Mouse (Mus musculus) gastrocnemius, postnatal 10 days (tissue): Measurements from ENCODE around the gene Hcn2. TPM values are rescaled to one million over a fixed set of nuclear protein-coding genes. Genes with fewer than 3 reads are reported as not detected.
"Not testable (repeated sequence)": the region's sequence is repeated elsewhere in the genome, so short reads cannot be mapped to it uniquely, and the experiment has no call there.

Experiments
- DNase-seq: peaks from one replicate; pipeline ENCODE4 v3.0.0; 2021; ENCODE audit warnings: mixed read lengths
- total RNA-seq, 2 experiments: library from RNA; stranded (reverse); gene quantifications; 2 replicates each; pipeline ENCODE4 v1.2.3; 2021

Hcn2 gene
- total RNA-seq, 2 experiments from 2014 or later = 0.86 to 0.96 TPM

DNA sequence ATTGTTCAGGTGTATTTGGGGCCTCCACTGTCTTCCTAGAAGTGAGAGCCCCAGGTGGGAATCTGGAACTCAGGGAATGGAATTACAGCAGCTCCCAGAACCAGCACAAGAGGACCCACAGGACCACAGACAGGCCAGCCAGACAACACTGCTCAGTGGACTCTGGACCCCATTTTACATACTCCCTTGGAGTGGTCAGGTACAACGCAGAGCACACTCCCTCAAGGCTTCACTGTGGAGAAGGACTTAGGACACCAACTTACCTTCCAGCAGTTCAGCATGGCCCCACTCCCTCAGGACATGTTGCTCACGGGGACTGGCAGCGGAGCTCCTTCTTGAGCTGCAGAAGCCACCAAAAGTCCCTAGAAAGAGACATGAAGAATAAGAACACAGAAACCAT, 29.0 kb downstream of the Hcn2 start:
- no peak for DNase-seq

DNA sequence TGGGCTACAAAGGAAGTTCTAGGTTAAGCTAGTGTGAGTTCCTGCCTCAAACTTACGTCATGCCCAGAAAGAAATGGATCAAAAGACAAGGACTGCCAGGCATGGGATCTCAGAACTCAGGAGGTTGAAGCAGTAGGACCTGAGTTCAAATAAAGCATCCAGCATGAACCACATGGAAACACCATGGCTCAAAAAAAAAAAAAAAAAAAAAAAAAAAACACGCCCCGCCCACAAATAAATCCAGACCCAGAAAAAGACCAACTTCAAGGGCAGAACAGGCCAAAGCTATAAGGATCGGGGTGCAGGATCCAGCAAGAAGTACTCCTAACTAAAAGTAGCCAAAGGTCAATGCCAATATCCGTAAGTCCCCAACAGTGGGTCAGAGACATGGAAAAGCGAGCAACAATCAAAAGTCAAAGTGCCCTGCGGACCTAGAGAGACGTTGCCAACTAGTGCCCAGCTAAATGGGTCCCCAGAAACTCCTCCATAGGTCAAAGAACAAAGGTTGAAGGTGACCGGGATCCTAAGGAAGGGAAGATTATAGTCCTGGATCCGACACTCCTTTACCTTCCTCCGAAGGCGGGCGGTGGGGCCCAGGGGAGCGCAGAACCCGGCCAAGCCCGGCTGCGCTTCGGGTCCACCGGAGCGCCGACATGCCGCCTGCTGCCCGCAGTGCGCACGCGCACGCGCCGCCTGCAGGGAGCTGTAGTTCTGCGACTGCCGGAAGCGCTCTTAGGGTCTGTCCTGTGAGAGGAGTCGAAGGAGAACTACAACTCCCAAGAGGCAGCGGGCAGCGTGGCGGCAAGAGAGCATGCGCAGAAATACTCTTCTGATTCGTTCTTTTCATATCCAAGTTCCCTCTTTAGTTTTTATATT, 29.7 kb downstream of the Hcn2 start, which contains the start of gene Polrmt:
Gene Polrmt, minus strand, starts transcription at position 684 of the 876 bp plus-strand sequence.
- peak; percentile 92 for DNase-seq

DNA sequence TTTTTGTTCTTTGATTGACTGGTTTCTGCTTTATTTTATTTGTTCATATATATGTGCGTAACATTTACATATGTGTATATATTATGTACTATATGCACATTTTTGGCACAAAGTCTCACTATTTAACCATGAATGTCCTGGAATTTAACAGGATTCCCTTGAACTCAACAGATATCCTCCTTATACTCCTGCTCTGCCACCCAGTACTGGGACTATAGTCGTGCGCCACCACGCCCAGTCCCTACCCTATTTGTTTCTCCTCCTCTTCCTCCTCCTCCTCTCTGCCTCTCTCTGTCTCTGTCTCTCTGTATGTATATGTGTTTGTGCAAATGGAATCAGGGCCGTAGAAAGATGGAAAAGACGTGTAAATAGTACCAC, 30.3 kb downstream of the Hcn2 start:
- DNase-seq = no peak

DNA sequence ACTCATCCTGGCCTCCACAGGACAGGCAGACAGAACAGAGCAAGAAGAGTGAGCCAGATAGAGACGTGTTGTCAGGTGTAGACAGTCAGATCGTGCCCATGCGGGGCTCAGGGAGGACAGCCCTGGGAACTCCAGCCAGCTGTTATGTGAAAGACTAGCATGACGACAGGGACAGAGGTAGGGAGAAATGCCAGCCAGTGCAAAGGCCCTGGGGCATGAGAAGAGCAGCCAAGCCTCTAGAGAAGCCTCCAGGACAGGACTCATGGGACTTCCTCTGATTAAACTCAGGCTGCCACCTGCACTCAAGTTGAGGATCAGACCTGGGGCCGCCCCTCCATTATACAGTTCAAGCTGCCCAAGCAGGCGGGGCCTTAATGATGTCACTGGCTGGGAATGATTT, 32.1 kb downstream of the Hcn2 start:
- no peak for DNase-seq

DNA sequence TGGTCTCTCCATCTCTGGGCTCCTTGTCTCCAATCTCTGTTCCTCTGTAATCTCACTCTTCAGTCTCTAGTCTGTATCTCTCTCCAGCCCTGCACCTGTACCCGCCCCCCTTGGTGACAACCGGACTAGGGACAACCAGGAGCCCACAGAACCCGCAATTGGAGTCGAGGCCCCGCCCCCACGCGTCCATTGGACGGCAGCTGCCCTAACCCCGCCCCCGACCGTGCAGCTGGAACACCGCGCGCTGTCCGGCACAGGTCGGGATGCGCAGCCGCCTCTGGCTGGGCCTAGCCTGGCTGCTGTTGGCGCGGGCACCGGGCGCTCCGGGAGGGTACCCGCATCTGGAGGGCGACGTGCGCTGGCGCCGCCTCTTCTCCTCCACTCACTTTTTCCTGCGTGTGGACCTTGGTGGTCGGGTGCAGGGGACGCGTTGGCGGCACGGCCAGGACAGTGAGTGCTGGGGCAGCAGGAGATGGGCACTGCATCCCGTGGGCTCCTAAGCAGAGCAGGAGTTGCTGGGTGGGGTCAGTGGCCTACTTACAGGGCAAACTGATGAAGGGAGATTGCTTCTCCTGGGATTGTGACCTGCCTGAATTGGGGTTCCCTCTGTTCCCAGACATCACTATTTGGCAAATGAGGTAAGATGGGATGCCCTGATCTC, 38.6 kb downstream of the Hcn2 start, which contains the start of gene Fgf22:
Gene Fgf22, plus strand, starts transcription at position 221 of the 661 bp plus-strand sequence.
- peak; percentile 77 for DNase-seq

DNA sequence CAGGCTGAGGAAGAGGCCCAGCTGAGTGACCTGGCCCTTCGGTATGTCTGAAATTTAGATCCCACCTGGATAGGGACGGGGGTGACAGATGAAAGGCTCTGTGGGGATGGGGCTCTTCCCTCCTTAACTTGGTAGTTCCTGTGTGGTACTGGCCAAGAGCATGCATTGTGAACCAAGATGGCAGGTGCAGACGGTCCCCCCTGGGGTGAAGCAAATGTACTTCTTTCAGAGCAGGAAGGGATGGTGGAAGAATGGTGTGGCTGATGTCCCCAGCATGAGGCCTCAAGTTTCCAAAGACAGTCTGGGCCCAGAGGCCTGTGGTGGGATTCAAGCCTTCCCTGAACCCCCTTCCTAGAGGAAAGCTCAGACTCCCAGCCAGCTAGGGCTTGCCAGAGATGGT, 39.4 kb downstream of the Hcn2 start:
- DNase-seq = no peak

DNA sequence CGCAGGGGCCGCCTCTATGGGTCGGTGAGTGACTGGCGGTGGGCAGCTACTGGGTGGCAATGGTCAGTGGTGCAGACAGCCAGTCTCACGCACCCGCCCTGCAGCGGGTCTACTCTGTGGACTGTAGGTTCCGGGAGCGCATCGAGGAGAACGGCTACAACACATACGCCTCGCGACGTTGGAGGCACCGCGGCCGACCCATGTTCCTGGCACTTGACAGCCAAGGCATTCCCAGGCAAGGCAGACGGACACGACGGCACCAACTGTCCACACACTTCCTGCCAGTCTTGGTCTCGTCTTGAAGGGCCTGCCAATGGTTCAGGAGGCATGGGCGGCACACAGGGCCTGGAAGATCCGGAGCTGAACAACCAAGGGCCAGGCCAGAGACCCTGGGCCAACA, 40.2 kb downstream of the Hcn2 start:
- no peak for DNase-seq

DNA sequence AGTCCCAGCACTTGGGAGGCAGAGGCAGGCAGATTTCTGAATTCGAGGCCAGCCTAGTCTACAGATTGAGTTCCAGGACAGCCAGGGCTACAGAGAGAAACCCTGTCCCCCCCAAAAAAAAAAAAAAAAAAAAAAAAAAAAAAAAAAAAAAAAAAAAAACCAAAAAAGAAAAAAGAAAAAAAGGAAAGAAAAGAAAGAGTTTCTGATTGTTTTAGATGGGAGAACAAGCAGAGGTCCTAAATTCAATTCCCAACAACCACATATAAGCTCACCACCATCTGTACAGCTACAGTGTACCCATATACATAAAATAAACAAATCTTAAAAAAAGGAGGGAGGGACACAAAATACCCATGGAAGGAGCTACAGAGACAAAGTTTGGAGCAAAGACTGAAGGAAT, 43.2 kb downstream of the Hcn2 start:
- DNase-seq = not testable (repeated sequence)

DNA sequence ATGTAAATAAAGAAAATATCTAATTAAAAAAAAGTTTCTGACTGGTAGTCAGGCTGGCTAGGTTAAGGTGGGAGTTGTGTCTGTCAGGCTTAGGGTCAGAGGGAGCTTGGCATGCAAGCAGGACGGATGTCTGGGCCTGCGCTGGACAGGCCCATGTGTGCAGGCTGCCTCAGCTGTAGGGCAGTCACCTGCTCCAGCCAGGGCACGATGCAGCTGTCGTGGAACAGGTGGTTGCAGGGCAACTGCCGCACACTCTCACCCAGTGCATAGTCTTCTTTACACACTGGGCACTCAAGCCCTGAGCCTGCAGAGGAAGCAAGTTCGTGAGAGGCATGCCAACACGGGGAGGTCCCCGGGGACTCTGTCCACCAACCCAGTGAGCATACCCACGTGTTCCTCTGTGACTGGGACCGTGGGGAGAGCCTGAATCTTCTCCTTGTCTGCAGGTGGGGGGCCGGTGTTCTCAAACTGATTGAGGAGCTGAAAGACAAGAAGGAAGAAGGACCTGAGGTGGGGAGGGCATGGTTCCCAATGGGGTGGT, 44.2 kb downstream of the Hcn2 start:
- no peak for DNase-seq

DNA sequence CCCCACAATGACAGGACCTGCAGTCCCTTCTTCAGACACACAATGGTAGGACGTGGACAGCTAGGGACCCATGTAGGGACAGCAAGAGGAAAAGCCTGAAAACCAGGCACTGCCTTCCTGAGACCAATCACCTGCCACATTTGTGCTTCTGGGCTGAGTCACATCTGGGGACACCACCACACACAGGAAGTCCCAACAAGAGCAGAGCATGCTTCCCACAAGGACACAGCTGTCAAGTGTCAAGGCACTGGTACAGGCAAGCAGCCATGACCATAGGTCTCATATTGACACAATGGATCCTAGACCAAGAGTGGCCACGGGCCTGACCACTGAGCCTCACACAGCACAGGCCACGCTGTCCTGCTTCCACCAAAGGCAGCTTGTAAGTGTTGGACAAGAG, 46.4 kb downstream of the Hcn2 start:
- DNase-seq = no peak

DNA sequence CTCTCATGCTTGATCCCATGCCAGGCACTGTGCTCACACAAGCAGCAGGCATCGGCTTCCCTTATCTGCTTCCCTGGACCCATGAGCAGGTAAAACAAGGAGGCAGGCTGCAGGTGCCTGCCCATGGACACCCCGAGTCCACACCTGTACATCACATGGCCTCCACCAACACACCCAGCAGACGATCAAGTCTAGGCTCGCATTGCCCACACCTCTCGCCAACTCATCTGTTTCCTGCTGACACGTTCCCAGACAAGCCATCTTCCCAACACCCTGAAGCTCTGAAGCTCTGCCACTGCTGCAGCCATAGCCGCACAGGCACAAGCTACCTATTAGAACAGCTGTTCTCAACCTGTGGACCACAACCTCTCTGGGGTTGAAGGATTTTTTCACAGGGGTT, 47.8 kb downstream of the Hcn2 start:
- DNase-seq = no peak

DNA sequence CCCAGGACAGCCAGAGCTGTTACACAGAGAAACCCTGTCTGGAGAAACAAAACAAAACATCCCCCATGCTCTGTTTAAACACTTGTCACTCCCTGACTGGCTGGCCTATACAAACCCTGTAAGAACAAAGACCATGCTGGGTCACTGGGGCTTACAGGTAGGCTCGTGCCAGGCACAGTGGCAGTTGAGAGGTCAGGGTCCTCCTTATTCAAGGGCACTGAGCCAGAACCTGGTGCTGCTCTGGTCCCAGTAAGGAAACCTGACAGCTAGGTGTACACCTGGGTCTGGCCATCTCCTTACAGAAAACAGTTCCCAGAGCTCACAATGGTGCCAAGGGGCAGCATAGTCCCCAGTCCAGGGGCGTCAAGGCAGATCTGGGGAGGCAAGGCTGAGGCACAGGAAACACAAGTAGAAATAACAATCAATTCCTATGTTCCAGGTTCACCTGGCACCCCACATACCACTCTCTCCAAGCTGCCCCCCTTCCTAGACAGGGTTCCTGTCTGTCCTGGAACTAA, 48.9 kb downstream of the Hcn2 start:
- no peak for DNase-seq

DNA sequence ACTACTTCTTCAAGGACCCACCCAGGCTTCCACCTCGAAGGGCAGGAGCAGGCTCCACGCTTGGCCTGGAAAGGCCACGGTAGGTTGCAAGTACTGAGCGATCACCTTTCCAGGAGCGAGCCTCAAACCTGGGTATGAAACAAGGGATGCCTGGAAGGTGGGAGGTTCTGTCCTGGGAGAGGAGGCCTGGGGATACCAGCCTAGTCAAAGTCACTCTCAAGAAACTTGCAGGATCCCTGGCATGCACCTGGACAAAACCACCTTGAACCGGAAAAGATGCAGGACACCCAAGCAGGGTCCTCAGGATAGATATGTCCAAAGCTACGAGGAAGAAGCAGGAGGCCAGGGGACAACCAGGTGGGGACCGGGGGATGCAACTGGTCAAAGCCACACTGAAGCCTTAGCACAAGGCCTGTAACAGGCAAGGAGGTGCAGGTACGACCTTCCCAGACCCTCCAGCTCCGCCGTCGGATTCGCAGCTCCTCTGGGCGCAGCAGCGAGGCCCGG, 49.6 kb downstream of the Hcn2 start:
- no peak for DNase-seq

DNA sequence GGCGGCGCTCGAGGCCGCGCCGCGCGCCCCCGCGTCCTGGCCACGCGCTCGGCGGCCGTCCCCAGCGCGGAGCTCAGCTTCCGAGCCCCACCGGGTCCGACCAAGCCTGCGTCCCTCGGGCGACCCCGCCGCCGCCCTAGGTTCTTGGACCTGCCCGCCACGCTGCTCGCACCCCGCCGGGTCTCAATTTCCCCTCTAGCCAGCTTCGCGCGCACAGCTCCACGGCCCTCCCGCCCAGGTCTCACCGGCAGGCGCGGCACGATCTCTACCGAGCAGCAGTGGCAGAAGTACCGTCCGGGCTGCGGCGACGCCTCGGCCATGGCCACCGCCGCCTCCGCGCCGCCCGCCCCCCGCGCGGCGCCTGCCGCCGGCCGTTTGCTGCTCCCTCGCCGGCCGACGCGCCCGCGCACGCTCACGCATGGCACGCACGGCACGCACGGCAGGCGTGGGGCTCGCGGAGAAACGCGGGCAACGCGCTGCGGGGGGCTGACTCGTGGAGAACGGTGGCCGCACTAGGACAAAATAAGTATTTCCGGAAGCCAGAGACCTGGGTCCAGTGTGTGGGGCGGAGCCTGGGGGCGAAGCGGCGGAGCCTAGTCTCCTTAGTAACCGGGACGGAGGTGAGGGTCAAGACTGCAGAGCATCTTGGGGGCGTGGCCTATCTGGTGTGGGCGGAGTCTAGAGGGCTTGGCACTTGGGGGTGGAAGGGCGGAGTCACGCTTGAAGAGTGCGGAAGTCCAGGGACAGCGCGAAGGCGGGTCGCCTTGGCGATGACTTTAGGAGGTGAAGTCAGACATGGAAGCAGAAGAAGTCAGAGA, 50.3 kb downstream of the Hcn2 start, which contains the start of gene Rnf126:
Gene Rnf126, minus strand, starts transcription at position 445 of the 818 bp plus-strand sequence.
- DNase-seq = peak; percentile 98

DNA sequence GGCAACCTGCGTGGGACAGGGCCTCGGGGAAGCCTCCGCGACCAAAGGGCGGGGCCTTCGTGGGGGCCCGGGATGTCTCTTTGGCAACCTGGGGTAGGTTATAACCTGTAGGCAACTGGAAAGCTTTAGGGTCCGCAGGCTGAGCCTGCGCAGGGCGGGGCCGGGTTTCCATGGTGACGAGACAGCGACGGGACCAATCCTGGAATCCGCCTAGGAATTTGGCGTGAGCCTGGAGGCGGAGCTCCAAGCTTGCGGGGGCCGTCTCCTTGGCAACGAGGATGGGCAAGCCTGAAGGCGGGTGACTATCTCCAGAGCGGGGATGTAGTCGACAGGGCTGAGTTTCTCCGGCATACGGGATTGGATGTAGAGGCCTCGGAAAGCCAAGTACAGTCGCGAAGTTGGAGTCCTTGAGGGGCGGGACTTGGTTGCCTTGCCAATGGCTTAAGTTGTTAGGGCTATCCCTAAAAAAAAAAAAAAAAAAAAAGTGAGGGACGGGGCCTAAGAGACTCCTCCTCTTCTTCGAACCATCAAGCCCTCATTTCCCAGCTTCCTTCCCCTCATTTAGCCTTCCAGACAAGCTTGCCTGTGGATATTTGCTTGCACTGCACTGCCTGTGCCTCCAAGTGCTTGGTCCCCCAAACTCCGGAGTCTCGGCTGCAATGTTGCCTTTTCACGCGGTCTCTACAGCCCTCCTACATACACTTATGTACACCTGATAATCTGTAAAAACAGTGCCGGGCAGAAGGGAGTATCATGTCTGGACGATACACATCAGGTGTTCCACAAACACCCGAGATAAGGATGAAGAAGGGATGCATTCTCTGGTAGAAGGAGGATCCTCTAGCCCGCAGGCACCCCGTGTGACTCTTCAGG, 51.2 kb downstream of the Hcn2 start:
- DNase-seq = peak; percentile 92

DNA sequence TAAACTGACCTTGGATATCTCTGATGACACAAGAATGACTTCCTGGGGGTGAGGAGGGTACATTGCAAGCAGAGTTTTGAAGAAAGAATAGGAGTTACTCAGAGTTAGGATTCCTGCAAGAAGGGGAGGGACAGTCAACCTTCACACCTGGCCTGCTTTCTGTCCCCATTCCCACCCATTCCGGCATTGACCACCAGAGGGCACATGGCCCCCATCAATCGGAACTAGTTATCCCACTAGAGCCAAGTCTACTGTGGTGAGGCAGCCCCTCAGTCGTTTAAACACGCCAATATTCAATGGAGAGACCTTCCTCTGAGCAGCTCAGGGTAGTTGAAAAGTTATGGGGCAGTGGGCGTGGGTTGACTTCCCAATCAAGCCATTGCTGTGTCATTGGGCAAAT, 52.0 kb downstream of the Hcn2 start:
- peak; percentile 71 for DNase-seq

DNA sequence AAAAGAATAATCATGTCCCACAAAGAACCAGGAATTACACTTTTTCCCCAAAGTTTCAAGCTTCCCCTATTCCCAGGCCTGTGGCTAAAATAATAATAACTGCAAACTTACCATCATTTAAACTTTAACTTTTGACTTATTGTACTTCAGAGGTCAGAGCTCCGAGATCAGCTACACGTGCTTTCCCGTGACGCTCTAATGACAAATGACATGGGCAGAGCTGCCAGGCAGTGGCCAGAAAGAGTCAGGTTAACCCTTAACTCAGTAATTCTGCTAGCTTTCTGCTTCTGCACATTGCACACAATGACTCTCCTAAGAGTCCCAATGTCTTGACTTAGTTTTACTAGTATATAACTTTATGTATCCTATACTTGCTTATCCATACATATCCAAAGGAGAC, 52.9 kb downstream of the Hcn2 start:
- DNase-seq = no peak

DNA sequence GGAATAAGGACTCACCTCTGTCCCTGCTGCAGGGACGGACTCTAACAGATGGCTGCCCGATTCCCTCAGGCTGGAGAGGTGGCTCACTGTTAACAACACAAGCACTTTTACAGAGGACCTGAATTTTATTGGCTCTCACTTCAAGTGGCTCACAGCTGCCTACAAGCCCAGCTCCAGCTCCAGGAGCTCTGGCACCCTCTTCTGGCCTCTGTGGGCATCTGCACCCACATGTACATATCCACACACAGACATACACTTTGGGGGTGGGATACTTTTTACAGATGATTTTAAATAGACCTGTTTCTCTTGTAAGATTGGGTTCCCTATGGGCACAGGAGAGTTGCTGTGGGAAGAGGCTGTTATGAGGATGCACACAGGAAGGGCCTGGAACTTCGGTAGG, 55.9 kb downstream of the Hcn2 start:
- DNase-seq = no peak

DNA sequence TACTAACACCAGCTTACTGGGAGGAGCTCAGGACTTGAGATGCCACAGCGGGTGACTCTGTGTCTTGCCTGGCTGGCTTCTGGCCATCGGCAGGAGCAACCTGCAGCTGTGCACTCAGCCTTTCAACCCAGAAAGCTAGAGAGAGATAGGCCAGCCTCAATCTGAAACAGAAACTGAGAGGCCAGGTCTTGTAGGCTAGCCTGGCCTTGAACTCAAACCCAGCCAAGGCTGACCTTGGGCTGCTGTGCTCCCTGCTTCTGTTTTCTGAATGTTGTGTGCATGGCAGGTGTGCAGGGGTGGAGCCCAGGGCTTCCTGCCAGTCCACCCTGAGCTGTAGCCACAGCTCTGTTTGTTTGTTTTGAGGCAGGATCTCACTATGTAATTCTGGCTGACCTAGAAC, 56.8 kb downstream of the Hcn2 start:
- DNase-seq = no peak

DNA sequence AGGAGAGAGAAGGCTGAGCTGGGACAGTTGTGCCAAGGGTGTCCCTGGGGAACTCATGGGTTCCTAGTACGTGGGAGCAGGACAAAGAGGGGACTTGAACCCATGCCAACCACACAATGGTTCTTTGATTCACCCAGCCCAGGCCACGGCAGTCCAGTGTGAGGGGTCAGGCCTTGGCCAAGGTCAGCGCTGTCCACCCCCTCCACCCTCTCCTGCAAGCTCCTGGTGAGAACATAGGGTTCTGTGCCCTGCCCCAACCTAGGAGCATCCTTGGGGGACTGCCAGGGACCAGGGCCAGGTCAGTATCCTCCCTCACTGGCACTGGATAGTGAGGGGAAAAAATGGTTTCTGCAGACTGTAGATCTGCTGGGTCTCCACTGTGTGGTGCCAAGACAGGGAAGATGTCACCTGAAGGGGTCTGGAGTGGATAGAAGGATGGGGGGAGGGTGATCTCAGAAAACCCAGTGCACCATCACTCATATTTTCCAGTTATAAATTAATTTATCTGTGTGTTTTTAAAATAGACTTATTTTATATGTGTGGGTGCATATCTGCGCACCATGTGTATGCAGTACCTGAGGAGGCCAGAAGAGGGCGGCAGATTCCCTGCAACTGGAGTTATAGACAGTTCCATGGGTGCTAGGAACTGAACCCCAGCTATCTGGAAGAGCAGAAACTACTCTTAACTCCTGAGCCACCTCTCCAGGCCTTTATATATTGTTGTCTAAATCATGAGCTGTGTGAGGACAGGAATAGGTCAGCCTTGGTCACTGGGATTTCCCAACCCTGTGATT, 58.2 kb downstream of the Hcn2 start:
- DNase-seq = no peak
